Mouse (Mus musculus): ENCODE data around the gene Msh5.
"Not testable (repeated sequence)": the region's sequence is repeated elsewhere in the genome, so short reads cannot be mapped to it uniquely, and the experiment has no call there.

Gene Msh5

GRCm38 (mm10) chr17:35000717-35001451, 45.7 kb downstream of the Msh5 start, which contains the start of gene Vars:
Vars (plus strand) TSS chr17:35000987.
- DNase-seq = peak; percentile 77 to 82

GRCm38 (mm10) chr17:34999871-35000716, 46.5 kb downstream of the Msh5 start:
- peak; percentile 28 to 59 for DNase-seq

GRCm38 (mm10) chr17:34998526-34999430, 47.8 kb downstream of the Msh5 start:
- no peak for DNase-seq

- DNase-seq = no peak
These were observed 49.4 kb downstream of the Msh5 start for GRCm38 (mm10) chr17:34997142-34997483.

- DNase-seq = no peak
These were observed 50.0 kb downstream of the Msh5 start for GRCm38 (mm10) chr17:34996411-34997141.

- DNase-seq = not testable (repeated sequence)
These were observed 50.6 kb downstream of the Msh5 start for GRCm38 (mm10) chr17:34995927-34996326.

GRCm38 (mm10) chr17:34995192-34995591, 51.4 kb downstream of the Msh5 start:
- DNase-seq = not testable (repeated sequence)

GRCm38 (mm10) chr17:34994751-34995150, 51.8 kb downstream of the Msh5 start:
- DNase-seq = no peak

- DNase-seq = no peak
These were observed 62.3 kb downstream of the Msh5 start for GRCm38 (mm10) chr17:34984218-34984617.

GRCm38 (mm10) chr17:34982328-34982727, 64.2 kb downstream of the Msh5 start:
- no peak for DNase-seq

- peak; percentile 91 to 93 for DNase-seq
These were observed 64.8 kb downstream of the Msh5 start, which contains the start of gene Lsm2 for GRCm38 (mm10) chr17:34981690-34982180. Lsm2 (plus strand) TSS chr17:34981862.

- DNase-seq = no peak
These were observed 65.9 kb downstream of the Msh5 start for GRCm38 (mm10) chr17:34980655-34981054.

GRCm38 (mm10) chr17:34979631-34980030, 66.9 kb downstream of the Msh5 start:
- DNase-seq = no peak

Data from thymus, postnatal 36 days (tissue).